Mouse (Mus musculus) liver, embryonic 14.5 days (tissue): ENCODE measurements at regions not wholly inside any gene's neighbourhood (a gene's known extent, or its start where the extent isn't known, plus 50 kb on each side); places are given as distances from the start of the nearest gene placed in this dataset.

Experiments used
- CTCF ChIP-seq: IDR thresholded peaks from 2 replicates; pipeline ENCODE4 v1.5.1; 2016; ENCODE audit warnings: antibody characterized with exemption, low read depth, control low read depth
- EP300 ChIP-seq: IDR thresholded peaks from 2 replicates; pipeline ENCODE4 v1.6.1; 2016; ENCODE audit warnings: antibody characterized with exemption, low read depth

- TF ChIP-seq EP300 (no peak), CTCF (no peak)
Measured at GRCm38 (mm10) chr12:25254716-25255115, 157.8 kb upstream of the Id2 start.
